Mouse (Mus musculus) limb, embryonic 12.5 days (tissue): ENCODE data around the gene Capzb. TPM values are rescaled to one million over a fixed set of nuclear protein-coding genes. Genes with fewer than 3 reads are reported as not detected.

Source experiments
- ATAC-seq: fragments of 200-750 bp; cut with Nextera tagmentation; 2 replicates; pipeline ENCODE4 v1.8.0; 2017; ENCODE audit warnings: low read depth, moderate TSS enrichment; ENCODE audit not compliant: insufficient number of reproducible peaks, insufficient read depth, low FRiP score, low TSS enrichment
- H3K27ac ChIP-seq: fragments of 300-500 bp; sonication (generic); 2 replicates; pipeline ENCODE4 v1.5.1; 2016; ENCODE audit warnings: mild to moderate bottlenecking, moderate library complexity
- H3K27me3 ChIP-seq: fragments of 300-500 bp; sonication (generic); 2 replicates; pipeline ENCODE4 v1.6.1; 2016; ENCODE audit warnings: mild to moderate bottlenecking, moderate library complexity
- H3K36me3 ChIP-seq: fragments of 300-500 bp; sonication (generic); 2 replicates; pipeline ENCODE4 v1.6.1; 2016; ENCODE audit warnings: mild to moderate bottlenecking, moderate library complexity
- H3K4me1 ChIP-seq: fragments of 300-500 bp; sonication (generic); replicated peaks from 2 replicates; pipeline ENCODE4 v1.6.1; 2016
- H3K4me2 ChIP-seq: fragments of 300-500 bp; sonication (generic); 2 replicates; pipeline ENCODE4 v1.6.1; 2016; ENCODE audit warnings: mild to moderate bottlenecking, moderate library complexity
- H3K4me3 ChIP-seq: fragments of 300-500 bp; sonication (generic); replicated peaks from 2 replicates; pipeline ENCODE4 v1.5.1; 2016; ENCODE audit warnings: mild to moderate bottlenecking
- H3K9ac ChIP-seq: fragments of 300-500 bp; sonication (generic); replicated peaks from 2 replicates; pipeline ENCODE4 v1.6.1; 2016; ENCODE audit warnings: mild to moderate bottlenecking, moderate library complexity
- H3K9me3 ChIP-seq: fragments of 300-500 bp; sonication (generic); 2 replicates; pipeline ENCODE4 v1.6.1; 2016; ENCODE audit warnings: mild to moderate bottlenecking, moderate library complexity
- WGBS: fragments of 180-500 bp; shearing (Covaris S2); methylation state at CpG from one replicate; pipeline ENCODE4 v1.1.7; 2016; 5-methylcytosine and 5-hydroxymethylcytosine counted together
- polyA plus RNA-seq: library from polyadenylated mRNA; unstranded; fragments of >200 nt; fragmentation: Nextera tagmentation; extraction: Ambion mirVana; gene quantifications from 2 replicates; pipeline ENCODE4 v1.2.1, GENCODE M21; 2016

The Capzb gene
- polyA plus RNA-seq, 1 experiment from 2014 or later: 390 TPM

- ATAC-seq: no peak
Measured at GRCm38 (mm10) chr4:139287122-139287863, 94.6 kb downstream of the Capzb start.

GRCm38 (mm10) chr4:139289017-139289416, 96.3 kb downstream of the Capzb start:
- ATAC-seq: no peak
- Histone ChIP-seq H3K4me3 (no peak overlapping the region), H3K4me1 (peaks cover 50% of the 10 kb centered on the region)

More at GRCm38 (mm10) chr4:139287122-139287863, 94.6 kb downstream of the Capzb start:
- Histone ChIP-seq H3K4me3 (no peak overlapping the region), H3K9me3 (no peaks in the 10 kb centered on the region), H3K36me3 (peaks cover 88% of the 10 kb centered on the region), H3K4me1 (peaks cover 64% of the 10 kb centered on the region), H3K27me3 (no peaks in the 10 kb centered on the region), H3K9ac (no peak overlapping the region), H3K27ac (peak overlapping the region; percentile 91), H3K4me2 (no peak overlapping the region)
- WGBS: 75% methylated on average over 18 of the region's 18 CpGs

GRCm38 (mm10) chr4:139291099-139291498, 98.4 kb downstream of the Capzb start:
- ATAC-seq: no peak
- H3K4me3 ChIP-seq: no peak overlapping the region
- H3K4me2 ChIP-seq: no peak overlapping the region
- no peaks in the 10 kb centered on the region for H3K27me3 ChIP-seq
- H3K9ac ChIP-seq: no peak overlapping the region
- no peak overlapping the region for H3K27ac ChIP-seq
- no peaks in the 10 kb centered on the region for H3K9me3 ChIP-seq
- peaks cover 63% of the 10 kb centered on the region for H3K36me3 ChIP-seq
- WGBS: 89% methylated on average over 16 of the region's 16 CpGs
- H3K4me1 ChIP-seq: peaks cover 31% of the 10 kb centered on the region

More at GRCm38 (mm10) chr4:139289017-139289416, 96.3 kb downstream of the Capzb start:
- 49% methylated on average over 10 of the region's 10 CpGs for WGBS
- no peak overlapping the region for H3K4me2 ChIP-seq
- H3K27me3 ChIP-seq: no peaks in the 10 kb centered on the region
- peaks cover 77% of the 10 kb centered on the region for H3K36me3 ChIP-seq
- no peaks in the 10 kb centered on the region for H3K9me3 ChIP-seq
- H3K9ac ChIP-seq: no peak overlapping the region
- peak overlapping the region; percentile 24; the same call in 1 of the 2 replicates for H3K27ac ChIP-seq

GRCm38 (mm10) chr4:139292038-139292437, 99.3 kb downstream of the Capzb start:
- peaks cover 28% of the 10 kb centered on the region for H3K4me1 ChIP-seq
- H3K27ac ChIP-seq: no peak overlapping the region
- WGBS: 95% methylated on average over 5 of the region's 5 CpGs
- no peak overlapping the region for H3K4me2 ChIP-seq
- no peak overlapping the region for H3K4me3 ChIP-seq
- H3K36me3 ChIP-seq: peaks cover 53% of the 10 kb centered on the region
- ATAC-seq: no peak
- H3K27me3 ChIP-seq: no peaks in the 10 kb centered on the region
- H3K9ac ChIP-seq: no peak overlapping the region
- H3K9me3 ChIP-seq: no peaks in the 10 kb centered on the region

- ATAC-seq: no peak
- peaks cover 49% of the 10 kb centered on the region for H3K36me3 ChIP-seq
- 83% methylated on average over 4 of the region's 4 CpGs for WGBS
- H3K9me3 ChIP-seq: no peaks in the 10 kb centered on the region
- no peak overlapping the region for H3K4me3 ChIP-seq
- peaks cover 7% of the 10 kb centered on the region for H3K4me1 ChIP-seq
- no peak overlapping the region for H3K27ac ChIP-seq
- no peak overlapping the region for H3K9ac ChIP-seq
- H3K4me2 ChIP-seq: no peak overlapping the region
- H3K27me3 ChIP-seq: no peaks in the 10 kb centered on the region
Measured at GRCm38 (mm10) chr4:139297566-139297965, 104.9 kb downstream of the Capzb start.

- no peak overlapping the region for H3K4me2 ChIP-seq
- no peak overlapping the region for H3K27ac ChIP-seq
- no peaks in the 10 kb centered on the region for H3K27me3 ChIP-seq
- H3K36me3 ChIP-seq: peaks cover 53% of the 10 kb centered on the region
- no peaks in the 10 kb centered on the region for H3K9me3 ChIP-seq
- H3K9ac ChIP-seq: no peak overlapping the region
- H3K4me3 ChIP-seq: no peak overlapping the region
- WGBS: 82% methylated on average over 12 of the region's 12 CpGs
- H3K4me1 ChIP-seq: peaks cover 7% of the 10 kb centered on the region
- ATAC-seq: no peak
Measured at GRCm38 (mm10) chr4:139298671-139299366, 106.1 kb downstream of the Capzb start.

GRCm38 (mm10) chr4:139301780-139302179, 109.1 kb downstream of the Capzb start:
- H3K27me3 ChIP-seq: no peaks in the 10 kb centered on the region
- WGBS: 87% methylated on average over 8 of the region's 8 CpGs

GRCm38 (mm10) chr4:139302241-139302640, 109.5 kb downstream of the Capzb start:
- no peaks in the 10 kb centered on the region for H3K9me3 ChIP-seq
- no peak for ATAC-seq
- H3K36me3 ChIP-seq: peaks cover 77% of the 10 kb centered on the region
- H3K27me3 ChIP-seq: no peaks in the 10 kb centered on the region
- H3K9ac ChIP-seq: no peak overlapping the region
- no peak overlapping the region for H3K4me2 ChIP-seq
- no peaks in the 10 kb centered on the region for H3K4me1 ChIP-seq
- H3K27ac ChIP-seq: no peak overlapping the region
- H3K4me3 ChIP-seq: no peak overlapping the region
- 41% methylated on average over 5 of the region's 5 CpGs for WGBS

More at GRCm38 (mm10) chr4:139301780-139302179, 109.1 kb downstream of the Capzb start:
- Histone ChIP-seq H3K4me2 (no peak overlapping the region), H3K9me3 (no peaks in the 10 kb centered on the region), H3K4me3 (no peak overlapping the region), H3K4me1 (peaks cover 3% of the 10 kb centered on the region), H3K9ac (no peak overlapping the region), H3K27ac (no peak overlapping the region), H3K36me3 (peaks cover 74% of the 10 kb centered on the region)
- no peak for ATAC-seq

- Histone ChIP-seq H3K36me3 (peaks cover 51% of the 10 kb centered on the region), H3K9me3 (no peaks in the 10 kb centered on the region), H3K9ac (no peak overlapping the region), H3K27ac (no peak overlapping the region), H3K4me2 (no peak overlapping the region), H3K27me3 (no peaks in the 10 kb centered on the region), H3K4me1 (peaks cover 9% of the 10 kb centered on the region), H3K4me3 (no peak overlapping the region)
- no peak for ATAC-seq
- WGBS: 92% methylated on average over 3 of the region's 3 CpGs
Measured at GRCm38 (mm10) chr4:139305521-139305920, 112.8 kb downstream of the Capzb start.

GRCm38 (mm10) chr4:139307916-139308315, 115.2 kb downstream of the Capzb start:
- Histone ChIP-seq H3K9ac (no peak overlapping the region), H3K4me1 (peaks cover 20% of the 10 kb centered on the region), H3K9me3 (no peaks in the 10 kb centered on the region), H3K27ac (no peak overlapping the region), H3K4me3 (no peak overlapping the region), H3K4me2 (no peak overlapping the region), H3K36me3 (peaks cover 28% of the 10 kb centered on the region), H3K27me3 (no peaks in the 10 kb centered on the region)
- ATAC-seq: no peak
- WGBS: 83% methylated on average over 5 of the region's 5 CpGs

GRCm38 (mm10) chr4:139309651-139310050, 117.0 kb downstream of the Capzb start:
- no peak overlapping the region for H3K27ac ChIP-seq
- peak overlapping the region; percentile 96 for H3K4me2 ChIP-seq
- H3K4me1 ChIP-seq: peaks cover 20% of the 10 kb centered on the region
- no peak for ATAC-seq
- peak overlapping the region; percentile 97 for H3K9ac ChIP-seq
- WGBS: 15% methylated on average over 6 of the region's 6 CpGs
- H3K4me3 ChIP-seq: peak overlapping the region; percentile 93
- peaks cover 34% of the 10 kb centered on the region for H3K36me3 ChIP-seq
- H3K27me3 ChIP-seq: no peaks in the 10 kb centered on the region
- no peaks in the 10 kb centered on the region for H3K9me3 ChIP-seq
